Mouse (Mus musculus) heart, adult 2 months (tissue): ENCODE results near the gene AI661453.

Source experiments
- CTCF ChIP-seq: fragments of 200-600 bp; IDR thresholded peaks from 2 replicates; pipeline ENCODE4 v1.8.1; 2022; ENCODE audit warnings: antibody characterized with exemption, mild to moderate bottlenecking, moderate library complexity
- POLR2A ChIP-seq: fragments of 200-500 bp; IDR thresholded peaks from 2 replicates; pipeline ENCODE4 v1.6.1; 2011; ENCODE audit warnings: mild to moderate bottlenecking, low read depth, low read length, control low read depth; ENCODE audit not compliant: insufficient read depth

- no peak for TF ChIP-seq POLR2A
- TF ChIP-seq CTCF: no peak
Observed at GRCm38 (mm10) chr17:47468063-47468462, 31.6 kb downstream of the AI661453 start.
